Mouse (Mus musculus) thymus, postnatal 36 days (tissue): ENCODE measurements around the gene Ankrd34b.
A peak's percentile ranks its signal among the peaks of the same experiment; 100 is the strongest.

Experiments
- DNase-seq, 2 experiments: peaks; one replicate each; pipeline ENCODE4 v3.0.0; 2022; ENCODE audit warnings: mixed read lengths in 2 of 2

Gene Ankrd34b

DNA sequence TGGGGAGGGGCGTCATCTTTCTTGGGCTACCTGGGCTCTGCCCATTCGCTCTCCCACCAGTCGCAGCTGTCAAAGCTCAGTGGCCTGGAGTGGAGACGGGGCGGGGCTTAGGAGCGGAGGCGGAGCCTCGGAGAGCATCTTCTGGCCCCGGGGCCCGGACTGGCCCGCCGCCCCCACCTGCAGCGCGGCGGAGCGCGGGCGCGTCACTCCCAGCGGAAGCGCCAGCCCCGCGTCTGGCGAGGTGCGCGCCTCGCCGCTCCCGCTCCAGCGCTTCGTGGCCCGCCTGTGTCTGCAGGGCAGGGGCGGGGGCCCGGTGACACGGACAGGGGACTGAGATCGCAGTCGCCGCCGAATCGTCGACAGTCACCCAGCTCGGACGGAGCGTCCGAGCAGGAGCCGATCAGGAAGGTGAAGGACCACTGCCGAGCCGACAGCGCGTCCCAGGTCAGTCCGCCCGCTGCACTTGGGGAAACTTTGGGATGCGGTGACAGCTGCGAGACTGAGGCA lies at the start of gene Ankrd34b:
Gene Ankrd34b (plus strand): TSS at position 139 of the 507 bp plus-strand sequence.
- peak; percentile 31 to 57 for DNase-seq

DNA sequence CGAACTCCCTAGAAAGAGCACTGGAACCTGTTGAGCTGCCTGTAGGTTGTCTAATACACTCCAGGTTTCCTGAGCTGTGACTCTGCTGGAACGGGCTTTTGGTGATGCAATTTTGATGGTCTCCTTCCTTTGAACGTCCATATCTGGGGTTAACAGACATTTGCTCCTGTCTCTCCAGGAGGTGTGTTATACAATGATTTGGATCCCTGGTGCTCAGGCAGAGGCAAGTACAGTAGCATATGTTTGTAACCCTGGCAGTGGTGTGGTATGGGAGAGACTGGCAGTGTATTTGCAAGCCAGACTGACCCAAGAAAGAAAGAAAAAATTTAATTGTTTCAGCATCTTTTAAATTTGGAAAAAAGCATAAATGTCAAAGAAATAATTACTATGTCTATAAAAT lies 38.3 kb upstream of the Ankrd34b start:
- no peak for DNase-seq

DNA sequence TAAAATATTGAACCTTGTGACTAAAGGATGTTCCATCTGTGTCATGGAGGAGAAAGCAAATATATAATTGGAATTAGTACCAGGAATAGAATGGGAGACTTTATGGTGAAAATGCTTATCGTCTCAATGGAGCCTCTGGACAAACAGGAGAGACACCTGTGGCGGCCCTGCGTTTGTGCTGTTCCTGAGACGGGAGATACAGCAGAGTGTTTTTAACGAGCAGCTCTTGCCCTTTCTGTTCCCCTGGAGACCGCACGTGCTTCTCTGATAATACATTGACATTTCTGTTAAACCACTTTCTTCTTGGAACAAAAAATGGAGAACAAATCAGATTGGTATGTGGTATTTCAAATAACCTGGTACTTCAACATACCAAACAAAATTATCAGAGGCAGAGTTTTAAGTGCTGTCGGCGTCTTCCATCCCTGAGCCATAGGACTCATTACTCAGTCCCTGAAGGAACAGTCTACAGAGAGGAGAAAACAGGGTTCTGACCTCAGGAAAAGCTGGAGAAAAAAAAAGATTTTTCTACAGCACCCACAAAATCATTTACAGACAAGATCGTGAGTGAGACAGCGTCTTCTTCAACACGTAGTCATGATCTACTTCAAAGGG lies 32.5 kb upstream of the Ankrd34b start:
- DNase-seq = no peak

DNA sequence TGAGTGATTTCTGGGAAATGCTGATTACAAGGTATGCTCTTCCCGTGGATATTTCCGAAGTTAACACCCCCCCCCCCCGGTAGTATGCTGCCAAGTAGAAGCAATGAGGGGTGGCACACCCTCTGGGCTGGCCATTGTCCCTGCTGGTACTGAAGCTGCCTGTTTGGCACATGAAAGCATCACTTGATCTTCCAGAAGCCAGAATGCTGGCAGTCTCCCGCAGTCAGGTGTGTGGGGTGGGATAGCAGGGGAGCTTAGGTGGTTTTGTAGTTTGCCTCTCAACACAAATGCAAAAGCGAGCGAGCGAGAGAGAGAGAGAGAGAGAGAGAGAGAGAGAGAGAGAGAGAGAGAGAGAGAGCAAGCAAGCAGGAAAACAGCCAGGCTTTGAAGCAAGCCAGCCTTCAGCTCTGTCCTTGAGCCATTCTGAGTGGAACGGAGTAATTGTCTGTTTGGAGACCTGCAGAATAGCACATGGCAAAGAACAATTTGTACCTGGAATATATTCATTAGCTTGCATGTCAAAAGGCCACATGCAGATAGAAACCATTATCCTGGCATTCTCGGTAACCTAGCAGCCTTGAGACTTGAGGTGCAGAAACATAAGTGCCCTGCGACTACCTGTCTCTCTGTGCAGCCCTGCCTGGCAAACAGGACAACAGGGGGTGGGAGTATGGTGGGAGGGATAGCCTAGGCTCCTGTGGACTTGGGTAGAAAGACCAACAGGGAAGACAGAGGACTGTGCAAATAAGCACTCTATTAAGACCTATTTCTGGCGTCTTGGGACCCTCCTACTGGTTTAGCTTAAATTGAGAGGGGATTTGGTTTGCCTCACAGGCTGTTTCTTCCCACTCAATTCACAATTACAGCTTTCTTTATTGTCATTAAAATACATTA lies 27.0 kb upstream of the Ankrd34b start:
- no peak for DNase-seq

DNA sequence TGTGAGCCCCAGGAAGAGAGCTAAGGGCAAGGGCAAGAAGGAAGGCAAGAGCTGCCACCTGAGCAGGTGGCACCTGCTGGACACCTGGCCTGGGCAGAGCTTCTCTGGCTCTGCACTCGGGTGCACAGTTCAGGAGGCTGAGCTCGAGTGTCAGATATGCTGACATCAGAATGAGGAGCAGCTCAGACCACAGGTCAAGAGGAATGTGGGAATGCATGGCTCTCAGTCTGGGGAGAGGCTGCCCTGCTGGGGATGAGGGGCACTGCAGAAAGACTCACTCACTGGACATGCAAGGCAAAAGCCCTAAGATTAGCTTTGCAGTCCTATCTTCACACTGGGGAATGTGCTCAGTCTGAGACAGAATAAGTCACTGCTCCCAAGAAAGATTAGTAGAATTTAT lies 23.6 kb upstream of the Ankrd34b start:
- DNase-seq = no peak

DNA sequence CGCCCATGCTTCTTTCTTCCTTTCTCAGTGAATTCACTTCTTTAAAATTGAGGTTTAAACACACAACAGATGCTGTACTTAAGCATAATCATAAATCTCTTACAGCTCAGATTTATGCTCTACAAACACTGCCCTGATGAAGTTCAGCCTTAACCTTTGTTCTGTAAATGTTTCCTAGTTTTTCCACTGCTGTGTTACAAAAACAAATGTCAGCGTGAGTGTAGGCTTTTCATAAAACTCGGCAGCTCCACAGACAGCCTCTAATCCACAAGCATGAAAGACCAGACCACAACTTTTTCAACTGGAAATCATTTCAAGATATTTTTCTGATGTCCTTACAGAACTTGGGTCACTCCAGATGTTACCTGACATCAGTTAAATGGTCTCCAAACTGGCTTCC lies 22.2 kb upstream of the Ankrd34b start:
- no peak for DNase-seq

DNA sequence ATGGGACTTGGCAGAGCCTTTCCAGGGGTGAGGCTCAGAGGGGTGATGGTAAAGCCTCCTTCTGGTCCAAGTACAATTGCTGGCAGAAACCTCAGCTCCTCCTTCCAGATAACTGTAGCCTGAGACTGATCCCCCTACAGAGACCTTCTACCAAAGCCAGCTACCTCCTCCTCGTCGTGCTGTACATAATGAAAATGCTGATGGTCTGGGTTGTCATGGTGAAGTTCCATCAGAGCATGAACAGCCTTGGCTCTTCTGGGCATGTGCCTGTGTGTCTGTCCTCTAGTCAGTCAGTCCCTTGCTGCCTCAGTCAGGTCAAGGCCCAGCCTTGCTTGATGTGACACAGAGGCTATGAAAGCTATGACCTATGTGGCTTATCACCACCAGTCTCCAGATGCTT lies 15.2 kb upstream of the Ankrd34b start:
- no peak for DNase-seq

DNA sequence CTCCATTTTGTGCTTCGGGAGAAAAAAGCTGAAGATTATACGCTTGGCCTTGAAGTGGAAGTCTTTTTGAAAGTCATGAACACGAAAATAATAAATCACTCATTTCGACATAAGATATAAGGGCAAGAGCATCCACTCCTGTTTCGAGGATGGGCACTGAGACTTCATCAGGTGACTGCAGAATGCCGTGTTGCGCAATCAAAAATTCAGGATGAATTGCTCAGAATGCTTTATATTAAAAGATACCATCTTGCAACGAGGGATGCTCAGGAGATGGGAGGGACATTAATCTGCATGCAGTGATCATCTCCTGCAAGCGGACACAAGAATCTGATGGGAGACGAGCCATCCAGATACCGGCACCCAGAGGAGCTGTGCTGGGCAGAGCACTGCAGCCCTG lies 6.1 kb upstream of the Ankrd34b start:
- DNase-seq = no peak

DNA sequence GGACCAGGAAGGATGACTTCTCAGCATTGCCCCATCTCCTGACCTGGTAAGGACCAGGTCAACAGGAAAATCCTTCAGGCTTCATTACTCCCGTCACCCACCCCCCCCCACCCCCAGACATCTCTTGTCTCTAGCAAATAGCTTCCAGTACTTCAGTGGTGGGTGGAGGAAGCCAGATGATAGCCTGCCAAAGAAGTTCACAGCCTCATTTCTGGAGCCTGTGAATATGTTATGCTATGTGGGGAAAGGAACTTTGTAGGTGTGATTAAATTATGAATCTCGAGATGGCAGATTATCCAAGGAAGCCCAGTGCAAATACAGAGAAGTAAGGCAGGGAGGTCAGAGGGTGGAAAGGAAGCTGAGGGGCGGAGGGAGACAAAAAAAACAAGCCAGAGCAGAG lies 2.0 kb upstream of the Ankrd34b start:
- DNase-seq = no peak

DNA sequence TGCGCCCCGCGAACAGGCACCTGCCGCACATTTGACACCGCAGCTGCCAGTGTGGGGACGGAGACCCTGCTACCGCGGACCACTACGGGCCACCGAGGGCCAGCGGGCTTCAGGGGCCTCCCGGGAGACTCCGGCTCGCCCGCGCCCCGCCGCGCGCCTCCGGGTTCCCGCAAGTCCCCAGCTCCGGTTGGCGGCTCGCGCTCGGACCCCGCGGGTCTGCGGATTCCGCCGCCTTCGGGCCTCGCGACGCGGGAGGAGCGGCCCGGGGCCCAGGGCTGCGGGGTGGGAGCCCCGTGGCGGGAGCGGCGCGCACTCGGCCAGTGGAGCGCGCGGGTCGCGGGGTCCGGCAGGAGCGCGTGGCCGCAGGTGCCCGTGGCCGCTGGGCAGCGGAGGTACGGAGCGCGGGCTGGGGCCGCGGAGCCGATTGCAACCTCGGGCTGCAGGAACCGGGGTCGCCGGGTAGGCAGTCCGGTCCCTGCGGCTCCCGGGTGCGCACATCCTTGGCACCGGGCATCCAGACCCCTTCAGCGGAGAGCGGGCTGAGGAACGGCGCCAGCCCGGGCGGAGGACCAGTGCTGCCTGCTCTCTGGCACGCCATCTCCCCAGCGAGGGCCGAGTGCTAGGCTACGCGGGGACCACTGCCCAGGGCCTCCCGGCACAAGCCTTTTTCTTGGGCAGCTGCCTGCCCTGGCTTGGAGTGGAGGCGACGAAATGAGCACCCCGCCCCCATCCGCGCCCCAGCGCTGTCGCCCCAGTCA lies 777 bp downstream of the Ankrd34b start:
- DNase-seq = peak in 1 of 2 experiments; percentile 7

DNA sequence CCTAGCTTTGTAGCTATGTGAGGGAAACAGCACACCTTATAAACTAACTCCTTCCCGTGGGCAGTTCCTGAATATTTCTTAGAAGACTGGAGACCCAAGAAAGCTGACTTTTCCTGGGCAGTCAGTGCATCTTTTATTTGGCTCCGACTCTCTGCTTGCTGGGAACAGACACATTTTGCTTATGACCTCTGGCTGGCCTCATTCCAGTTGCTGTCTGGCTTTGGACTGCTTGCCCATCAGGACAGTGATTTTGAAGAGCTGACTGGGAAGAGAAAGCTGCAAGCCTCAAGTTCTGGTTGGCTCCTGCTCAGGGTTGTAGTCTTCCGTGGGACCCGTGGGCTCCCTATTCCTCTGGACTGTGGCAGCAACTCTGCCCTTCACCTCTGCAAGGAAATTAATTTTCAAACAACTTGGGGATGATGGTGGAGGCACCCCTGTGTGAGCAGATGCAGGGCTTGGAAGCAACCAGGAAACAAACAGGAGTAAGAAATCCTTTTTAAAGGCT lies 1.7 kb downstream of the Ankrd34b start:
- DNase-seq = no peak

DNA sequence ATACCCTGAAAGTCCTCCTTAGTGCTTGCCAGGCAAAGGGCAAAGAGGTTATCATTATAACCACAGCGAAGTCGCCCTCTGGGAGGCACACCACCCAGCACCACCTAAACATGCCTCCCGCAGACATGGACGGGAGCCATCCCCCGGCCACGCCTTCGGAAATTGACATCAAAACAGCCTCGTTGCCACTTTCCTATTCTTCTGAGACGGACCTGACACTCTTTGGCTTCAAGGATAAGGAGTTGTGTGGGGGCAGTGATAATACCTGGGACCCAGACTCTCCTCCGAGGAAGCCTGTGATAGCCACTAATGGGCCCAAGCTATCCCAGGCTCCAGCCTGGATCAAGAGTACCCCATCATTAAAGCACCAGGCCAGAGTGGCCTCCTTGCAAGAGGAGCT lies 13.0 kb downstream of the Ankrd34b start:
- DNase-seq = no peak

DNA sequence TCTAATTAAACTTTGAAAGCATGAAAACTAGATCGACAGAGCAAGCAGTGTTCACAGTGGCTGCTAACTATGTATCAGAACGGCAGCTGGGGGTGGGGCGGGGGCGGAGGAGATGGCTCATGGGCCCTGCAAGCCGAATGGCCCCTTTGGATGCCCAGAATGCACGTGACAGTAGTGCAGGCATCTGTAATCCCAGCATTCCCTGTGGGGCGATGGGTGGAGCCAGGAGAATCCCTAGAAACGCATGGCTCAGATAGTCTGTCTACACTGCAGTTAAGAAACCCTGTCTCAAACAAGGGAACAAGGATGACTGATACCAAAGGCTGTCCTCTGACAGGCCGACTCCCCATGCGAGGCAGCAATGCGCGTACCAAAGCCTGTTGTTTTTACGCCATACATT lies 14.6 kb downstream of the Ankrd34b start:
- no peak for DNase-seq

DNA sequence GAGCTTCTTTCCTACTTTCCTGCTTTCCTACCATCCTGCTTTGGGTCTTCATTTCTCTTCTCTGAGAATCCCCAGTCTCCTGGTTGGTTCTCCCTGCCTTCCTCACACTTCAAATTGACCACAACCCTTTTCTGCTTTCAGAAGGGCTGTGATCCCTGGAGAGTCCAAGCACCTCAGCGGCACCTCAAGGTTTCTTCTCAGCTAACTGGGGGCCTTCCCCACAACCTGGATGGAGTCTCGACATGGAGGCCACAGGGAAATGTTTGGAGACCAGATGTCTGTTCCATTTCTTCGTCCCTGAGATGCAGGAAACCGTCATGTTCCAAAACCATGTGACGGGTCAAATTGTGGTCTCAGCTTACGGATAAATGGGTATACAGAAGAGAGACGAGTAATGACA lies 21.2 kb downstream of the Ankrd34b start:
- no peak for DNase-seq

DNA sequence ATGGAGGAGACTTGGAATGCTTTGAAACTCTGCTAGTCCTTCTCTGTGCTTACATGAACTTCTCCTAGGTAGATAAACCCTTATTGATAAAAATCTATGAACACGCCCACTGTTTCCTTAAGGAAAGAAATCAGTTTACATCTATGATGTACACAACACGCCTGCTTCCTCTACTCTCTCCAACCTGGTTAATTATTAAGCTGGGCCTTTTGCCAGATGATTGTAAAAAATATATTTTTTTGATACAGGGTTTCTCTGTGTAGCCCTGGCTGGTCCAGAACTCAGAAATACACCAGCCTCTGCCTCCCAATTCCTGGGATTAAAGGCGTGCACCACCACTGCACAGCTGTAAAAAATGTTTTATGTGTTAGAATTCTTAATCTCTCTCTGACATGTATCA lies 39.0 kb downstream of the Ankrd34b start:
- no peak for DNase-seq

DNA sequence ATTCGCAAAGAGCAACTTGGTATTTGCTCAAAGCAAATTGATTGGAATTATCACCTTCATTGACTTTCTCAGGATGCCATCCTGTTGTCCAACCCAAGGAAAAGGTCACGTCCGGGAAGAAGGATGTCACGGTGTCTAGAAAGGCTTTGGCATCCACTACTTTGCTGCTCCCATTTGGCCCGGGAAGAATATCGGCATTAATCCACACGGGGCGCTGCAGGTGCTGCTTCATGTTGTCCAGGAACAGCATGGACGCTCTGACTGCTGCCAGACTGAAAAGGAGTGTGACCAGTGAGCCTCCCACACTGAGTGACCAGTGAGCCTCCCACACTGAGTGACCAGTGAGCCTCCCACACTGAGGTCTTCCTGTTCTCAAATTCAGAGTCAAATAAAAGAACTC lies 42.2 kb downstream of the Ankrd34b start:
- no peak for DNase-seq

DNA sequence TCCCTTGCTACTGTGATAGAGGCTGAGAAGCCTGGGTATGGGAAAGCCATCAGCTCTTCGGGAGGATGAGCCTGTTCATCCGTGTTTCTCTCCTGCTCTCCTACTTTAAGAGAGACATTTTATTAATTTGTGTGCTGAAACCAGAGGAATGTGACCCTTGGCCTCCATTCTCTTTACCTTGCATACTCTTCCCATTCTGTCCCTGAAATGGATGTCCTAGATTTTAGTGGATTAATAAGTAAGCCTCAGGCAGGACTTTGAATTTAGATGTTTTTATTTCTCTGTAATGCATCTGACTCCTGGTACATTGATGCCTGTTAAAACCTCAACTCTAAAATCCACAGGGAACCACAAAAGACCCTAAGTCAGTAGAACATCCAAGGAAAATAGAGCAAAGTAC lies 43.7 kb downstream of the Ankrd34b start:
- no peak for DNase-seq

DNA sequence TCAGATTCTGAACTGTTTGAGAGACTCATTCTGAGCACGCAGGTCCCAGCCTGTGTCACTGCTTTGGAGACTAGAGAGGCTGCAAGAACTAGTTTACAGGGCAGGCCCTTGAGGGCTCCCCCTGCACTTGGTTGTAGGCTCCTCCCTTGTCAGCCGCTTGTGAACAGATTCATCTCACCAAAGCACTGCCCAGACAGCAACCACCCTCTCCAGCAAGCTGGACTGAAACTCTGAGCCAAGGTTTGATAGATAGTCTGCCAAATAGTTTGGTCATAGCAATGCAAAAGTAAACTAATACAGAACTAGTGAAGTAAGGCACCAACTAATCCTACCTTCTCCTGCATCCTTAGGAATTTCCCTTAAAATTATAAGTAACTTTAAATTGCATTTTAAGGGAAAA lies 44.5 kb downstream of the Ankrd34b start:
- no peak for DNase-seq

DNA sequence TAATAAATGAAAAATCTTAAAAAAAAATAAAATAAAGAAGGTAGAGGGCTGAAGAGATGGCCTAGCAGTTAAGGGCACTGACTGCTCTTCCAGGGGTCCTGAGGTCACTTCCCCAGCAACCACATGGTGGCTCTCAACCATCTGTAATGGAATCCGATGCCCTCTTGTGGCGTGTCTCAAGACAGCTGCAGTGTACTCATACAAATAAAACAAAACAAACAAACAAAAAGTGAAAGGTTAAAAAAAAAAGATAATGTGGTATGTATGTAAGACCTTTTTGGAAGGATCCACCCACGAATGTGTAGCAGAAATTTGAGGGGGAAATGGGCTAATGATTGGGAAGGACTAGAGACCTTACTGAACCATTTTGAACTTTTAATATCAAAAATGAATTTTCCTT lies 57.7 kb downstream of the Ankrd34b start:
- DNase-seq = peak; percentile 49 to 60

DNA sequence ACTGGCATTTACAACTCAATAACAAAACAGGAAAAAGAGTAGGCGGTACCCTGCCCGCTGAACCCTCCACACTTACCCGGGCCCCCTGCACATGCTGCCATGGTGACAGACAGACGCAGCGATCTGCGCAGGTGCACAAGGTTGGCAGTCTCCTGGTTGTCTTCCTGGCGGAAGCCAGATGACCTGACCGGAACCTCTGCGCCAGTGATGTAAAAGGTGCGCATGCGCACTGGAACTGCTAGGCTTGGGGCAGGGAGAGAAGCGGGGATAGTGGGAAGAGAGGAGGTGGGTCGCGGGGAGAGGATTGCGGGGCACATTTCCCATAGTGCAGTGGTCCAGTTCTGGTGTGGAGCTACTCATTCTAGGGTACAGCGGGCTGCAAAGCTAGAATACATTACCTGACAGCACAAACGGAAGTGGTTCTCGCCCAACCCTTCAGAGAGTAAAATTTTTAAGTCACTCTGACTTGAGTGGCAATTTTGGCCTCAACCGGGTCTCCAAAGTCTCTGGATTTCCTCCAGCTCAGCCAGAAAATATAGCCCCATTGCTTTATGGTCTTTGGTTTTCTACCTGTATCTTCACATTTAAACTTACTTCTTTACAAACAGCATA lies 58.3 kb downstream of the Ankrd34b start, which contains the start of gene Fam151b:
Gene Fam151b (minus strand): TSS at position 164 of the 612 bp plus-strand sequence.
- DNase-seq = peak; percentile 94 to 98

DNA sequence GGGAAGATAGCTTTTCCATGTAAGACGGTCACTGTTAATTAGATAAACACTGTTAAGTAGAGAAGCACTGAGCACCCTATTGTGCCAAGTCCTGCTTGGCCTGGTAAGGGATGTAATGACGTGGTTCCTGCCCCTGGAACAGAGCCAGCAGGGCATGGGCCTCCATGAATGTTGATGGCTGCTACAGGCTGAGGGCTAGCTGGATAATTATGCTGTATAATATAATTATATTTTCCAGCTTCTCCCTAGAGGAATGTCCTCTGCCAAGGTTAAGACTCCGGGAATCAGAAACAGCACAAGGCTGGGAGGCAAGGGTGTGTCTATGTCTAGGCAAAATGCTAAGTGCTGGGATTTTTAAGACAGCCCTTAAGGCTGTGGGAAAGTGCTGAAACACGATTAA lies 65.1 kb downstream of the Ankrd34b start:
- DNase-seq = no peak
